Mouse (Mus musculus) layer of hippocampus, adult 8-10 months (tissue): Measurements from ENCODE around the gene Rsad1. TPM values are rescaled to one million over a fixed set of nuclear protein-coding genes. Genes with fewer than 3 reads are reported as not detected.

Experiments
- DNase-seq, 2 experiments: peaks; one replicate each; pipeline ENCODE4 v3.0.0; 2022; ENCODE audit warnings: low spot score in 2 of 2
- total RNA-seq, 4 experiments: library from RNA; stranded (reverse); gene quantifications; 2 replicates each; pipeline ENCODE4 v1.2.4; 2022

Gene Rsad1
- total RNA-seq, 4 experiments from 2014 or later = 12.3 to 14.5 (median 12.6) TPM

DNA sequence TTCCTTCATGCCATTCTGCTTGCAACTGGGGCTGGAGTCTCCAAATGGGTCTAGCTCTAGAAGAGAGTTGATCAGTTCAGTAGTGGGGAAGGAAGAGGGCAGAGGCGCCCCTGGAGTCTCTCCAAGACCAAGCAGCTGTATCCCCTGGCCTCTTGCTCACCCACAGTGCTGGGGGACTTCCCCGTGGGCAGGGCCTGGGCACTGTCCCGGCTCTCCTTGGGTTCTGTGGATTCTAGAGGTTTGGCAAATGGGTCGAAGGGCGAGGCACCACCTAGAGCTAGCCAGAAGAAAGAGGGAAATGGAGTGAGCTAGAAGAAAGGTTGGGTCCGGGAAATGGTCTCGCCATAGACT, 57.3 kb downstream of the Rsad1 start:
- DNase-seq = no peak

- no peak for DNase-seq
Measured at GRCm38 (mm10) chr11:94491035-94491748, 57.9 kb downstream of the Rsad1 start.

Other genes with a start within 250 kb of the Rsad1 start
- gene Luc7l3, start 227.3 kb downstream of the Rsad1 start, total RNA-seq = 100 to 1,000 TPM; 101 to 126 (median 109) TPM
- 100 to 1,000 TPM; 116 to 122 (median 119) TPM for gene Ankrd40, start 221.3 kb downstream of the Rsad1 start, total RNA-seq
- gene Abcc3, start 156.3 kb downstream of the Rsad1 start, total RNA-seq = 1 to 10 TPM; 1.3 to 8.4 (median 3.9) TPM
- gene Cacna1g, start 75.1 kb downstream of the Rsad1 start, total RNA-seq = 10 to 100 TPM; 49.3 to 83.1 (median 67.7) TPM
- under 1 TPM in 2 of 4 experiments, not detected in 2; 0.43 to 0.64 TPM for gene Spata20, start 63.1 kb downstream of the Rsad1 start, total RNA-seq
- 1 to 10 TPM; 1.9 to 2.7 (median 2.4) TPM for gene Epn3, start 49.3 kb downstream of the Rsad1 start, total RNA-seq
- gene Mycbpap, start 27.5 kb downstream of the Rsad1 start, total RNA-seq = 1 to 10 TPM; 3.1 to 7.6 (median 3.5) TPM
- under 1 TPM in 1 of 4 experiments, not detected in 3; 0.71 TPM for gene Chad, start 15.8 kb upstream of the Rsad1 start, total RNA-seq
- gene Acsf2, start 52.6 kb upstream of the Rsad1 start, total RNA-seq = 10 to 100 TPM; 17.4 to 21.5 (median 20.1) TPM
- 10 to 100 TPM; 74.1 to 83.9 (median 79.3) TPM for gene Lrrc59, start 80.5 kb upstream of the Rsad1 start, total RNA-seq
- gene Mrpl27, start 104.5 kb upstream of the Rsad1 start, total RNA-seq = 10 to 100 TPM; 61.9 to 66.8 (median 65.8) TPM
- gene Eme1, start 104.7 kb upstream of the Rsad1 start, total RNA-seq = under 1 TPM in 2 of 4 experiments, not detected in 2; 0.35 to 0.52 TPM
- 10 to 100 TPM; 23.5 to 28.4 (median 25.3) TPM for gene Xylt2, start 128.3 kb upstream of the Rsad1 start, total RNA-seq
- gene Gm11541, start 155.2 kb upstream of the Rsad1 start, total RNA-seq = not detected
- not detected for gene Cdc34b, start 192.5 kb upstream of the Rsad1 start, total RNA-seq
- not detected for gene Tmem92, start 233.4 kb upstream of the Rsad1 start, total RNA-seq